29 mouse cellular contexts compared by ENCODE assay signal in the genomic region with DNA sequence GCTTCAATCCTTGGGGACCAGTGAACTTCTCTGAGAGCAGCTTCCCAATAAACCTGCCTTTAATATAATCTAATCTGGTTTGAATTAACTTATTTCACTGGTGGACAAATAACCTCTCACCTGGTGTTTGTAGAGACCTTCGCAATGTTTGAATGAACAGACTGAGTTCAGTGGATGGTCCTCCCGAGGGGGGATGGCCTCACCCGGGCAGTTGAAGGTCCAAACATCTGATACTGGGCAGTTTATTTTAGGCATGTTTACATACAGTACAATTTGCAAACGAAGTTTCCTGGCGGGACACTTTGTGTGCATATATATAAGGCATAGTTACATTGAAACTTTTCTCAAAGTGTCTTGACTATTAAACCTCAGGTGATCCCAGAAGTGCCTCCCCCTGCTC. TPM values are rescaled to one million over a fixed set of nuclear protein-coding genes. Genes with fewer than 3 reads are reported as not detected.
DNase-seq lines count a peak whose midpoint lies in the region; ATAC-seq and TF ChIP-seq lines count a peak whose summit lies in the region.
"Had no signal": no experiment of that assay in that cellular context is flagged by ENCODE, and none has a peak within 500 bp of the region (broad histone marks: within the 10 kb centered on the region; RNA-seq: fewer than 3 reads in every experiment).

No protein-coding gene starts in this region.

- TF ChIP-seq EP300 in liver, embryonic 14.5 days (IDR thresholded peaks at IDR 0.05; ENCODE audit: low read depth) = no peak
- no peak for TF ChIP-seq EP300 in liver, postnatal 0 days (IDR thresholded peaks at IDR 0.05; ENCODE audit: low read depth)

- no peak overlapping the region for H3K4me2 ChIP-seq in liver, embryonic 11.5 days
- H3K4me2 ChIP-seq in liver, embryonic 14.5 days (ENCODE audit: low read depth) = peak overlapping the region; percentile 19
- peak overlapping the region; percentile 59 for H3K4me2 ChIP-seq in liver, postnatal 0 days (ENCODE audit: low read depth, low read length)
- H3K4me2 ChIP-seq: embryonic facial prominence, embryonic 15.5 days; heart, embryonic 11.5 days; hindbrain, embryonic 13.5 days had no signal

- H3K9ac ChIP-seq in liver, embryonic 11.5 days (ENCODE audit: low read depth, low read length) = no peak overlapping the region
- no peak overlapping the region for H3K9ac ChIP-seq in liver, embryonic 14.5 days (replicated peaks)
- no peak overlapping the region for H3K9ac ChIP-seq in liver, postnatal 0 days (replicated peaks)
- H3K9ac ChIP-seq: embryonic facial prominence, embryonic 15.5 days; forebrain, postnatal 0 days had no signal

- H3K27me3 ChIP-seq in liver, embryonic 11.5 days (replicated peaks; ENCODE audit: control insufficient read depth, insufficient read depth, low read length) = no peaks in the 10 kb centered on the region; the same call in 1 of the 2 replicates
- H3K27me3 ChIP-seq in liver, embryonic 14.5 days (ENCODE audit: control insufficient read depth, insufficient read depth, low read length) = no peaks in the 10 kb centered on the region
- no peaks in the 10 kb centered on the region for H3K27me3 ChIP-seq in liver, postnatal 0 days (ENCODE audit: insufficient read depth, low read length)
- H3K27me3 ChIP-seq: CH12.LX; embryonic facial prominence, embryonic 15.5 days; Patski had no signal

- ATAC-seq in liver, embryonic 11.5 days (replicated peaks; ENCODE audit: low FRiP score) = no peak
- ATAC-seq in liver, embryonic 14.5 days (ENCODE audit: insufficient read depth) = 0 out of 2 replicates have a peak, but pooled peaks have one; percentile 47
- ATAC-seq in liver, postnatal 0 days = peak; percentile 55
- ATAC-seq: forebrain, embryonic 14.5 days; forebrain, postnatal 0 days; hindbrain, postnatal 0 days; Patski had no signal

- H3K4me1 ChIP-seq in liver, embryonic 11.5 days (replicated peaks; ENCODE audit: control insufficient read depth, insufficient read depth, low read length) = no peaks in the 10 kb centered on the region
- peaks cover 0 to 18% of the 10 kb centered on the region in 2 experiments; a peak in 2 of 4 replicates for H3K4me1 ChIP-seq in liver, embryonic 14.5 days (replicated peaks; ENCODE audit: control insufficient read depth in 2 of 2, insufficient read depth in 2 of 2, low read length in 1 of 2)
- H3K4me1 ChIP-seq in liver, postnatal 0 days (ENCODE audit: insufficient read depth) = peaks cover 13% of the 10 kb centered on the region

- 51% methylated on average over 5 of the region's 5 CpGs for WGBS in liver, embryonic 11.5 days
- WGBS in liver, embryonic 14.5 days (ENCODE audit: insufficient replicate concordance) = 36% methylated on average over 5 of the region's 5 CpGs
- 42% methylated on average over 5 of the region's 5 CpGs for WGBS in liver, postnatal 0 days (ENCODE audit: insufficient replicate concordance)

- no peaks in the 10 kb centered on the region for H3K36me3 ChIP-seq in liver, embryonic 11.5 days (ENCODE audit: control insufficient read depth, insufficient read depth, low read length)
- H3K36me3 ChIP-seq in liver, embryonic 14.5 days (replicated peaks; ENCODE audit: control insufficient read depth, insufficient read depth, low read depth) = no peaks in the 10 kb centered on the region
- H3K36me3 ChIP-seq in liver, postnatal 0 days (replicated peaks; ENCODE audit: insufficient read depth, low read length) = no peaks in the 10 kb centered on the region
- H3K36me3 ChIP-seq: embryonic facial prominence, embryonic 15.5 days; G1E; hindbrain, embryonic 10.5 days; hindbrain, embryonic 13.5 days had no signal

- H3K27ac ChIP-seq in liver, embryonic 11.5 days (ENCODE audit: low read depth, low read length) = no peak overlapping the region
- H3K27ac ChIP-seq in liver, embryonic 14.5 days = no peak overlapping the region
- peak overlapping the region; percentile 89 for H3K27ac ChIP-seq in liver, postnatal 0 days (ENCODE audit: low read depth)
- H3K27ac ChIP-seq: embryonic facial prominence, embryonic 15.5 days; gastrocnemius, adult 2 months; hindbrain, embryonic 10.5 days; hindbrain, embryonic 13.5 days; hindbrain, postnatal 0 days had no signal

- no peak for TF ChIP-seq CTCF in liver, embryonic 14.5 days (IDR thresholded peaks at IDR 0.05; ENCODE audit: low read depth)
- no peak for TF ChIP-seq CTCF in liver, postnatal 0 days (IDR thresholded peaks at IDR 0.05; ENCODE audit: low read depth)

- DNase-seq in liver = peak; percentile 25
- DNase-seq in liver, embryonic 11.5 days (ENCODE audit: low spot score) = no peak
- DNase-seq in liver, embryonic 14.5 days (ENCODE audit: low read depth in 3 of 3, low spot score in 3 of 3) = peak in 2 of 3 experiments; percentile 10 to 27
- DNase-seq in liver, postnatal 0 days = no peak
- DNase-seq in left cerebral cortex, postnatal 10 days (ENCODE audit: extremely low spot score in 1 of 2, low spot score in 2 of 2) = no peak
- DNase-seq in urinary bladder, postnatal 25 days (ENCODE audit: low spot score) = no peak
- no peak for DNase-seq in heart, postnatal 10 days
- DNase-seq: adrenal gland, postnatal 10 days; adrenal gland, postnatal 36 days; B cell, adult 2 months; cerebellum, adult 18-20 months; cerebellum, postnatal 10 days; cerebellum, postnatal 36 days; forebrain, postnatal 0 days; gastrocnemius, adult 2 months; gastrocnemius, postnatal 14 days; heart, adult 11 months; heart, postnatal 36 days had no signal

- intact Hi-C loops in left cerebral cortex, postnatal 10 days (cut with DNase I) = no loop called here
- intact Hi-C loops in heart, postnatal 10 days (cut with DNase I) = loop anchor here (5.0 kb wide), 3 partner anchors 33 to 132 kb away; a partner anchor contains a TSS

- H3K9me3 ChIP-seq in liver, embryonic 11.5 days (ENCODE audit: control insufficient read depth, low read length) = no peaks in the 10 kb centered on the region
- H3K9me3 ChIP-seq in liver, embryonic 14.5 days (ENCODE audit: control insufficient read depth, low read length) = no peaks in the 10 kb centered on the region
- no peaks in the 10 kb centered on the region for H3K9me3 ChIP-seq in liver, postnatal 0 days (ENCODE audit: low read length)
- H3K9me3 ChIP-seq: embryonic facial prominence, embryonic 15.5 days; G1E; hindbrain, embryonic 10.5 days; hindbrain, embryonic 13.5 days had no signal

- H3K4me3 ChIP-seq in liver, embryonic 11.5 days (ENCODE audit: low read depth, low read length) = no peak overlapping the region
- no peak overlapping the region for H3K4me3 ChIP-seq in liver, embryonic 14.5 days (ENCODE audit: insufficient read depth in 1 of 2, low read depth in 2 of 2, low read length in 2 of 2)
- no peak overlapping the region; the same call in 1 of the 2 replicates for H3K4me3 ChIP-seq in liver, postnatal 0 days (ENCODE audit: low read depth, low read length)
- H3K4me3 ChIP-seq: embryonic facial prominence, embryonic 15.5 days; gastrocnemius, adult 2 months; hindbrain, embryonic 10.5 days; hindbrain, embryonic 13.5 days had no signal

RNA-seq across cellular contexts. Expression of a gene that starts 26.8 kb away (rescaled TPM):
- polyA plus RNA-seq in liver, embryonic 11.5 days (2014; fragmentation: Nextera tagmentation; extraction: Ambion mirVana) = not detected in 2 replicates
- 0.02 TPM in 1 of 2 replicates, not detected in the other for polyA plus RNA-seq in liver, embryonic 14.5 days (2012; rRNA removed)
- 0.09 and 0.25 TPM in 2 replicates for polyA plus RNA-seq in liver, embryonic 14.5 days (2014; fragmentation: Nextera tagmentation; extraction: Ambion mirVana)
- 0.09 and 0.12 TPM in 2 replicates for polyA plus RNA-seq in liver, postnatal 0 days (2015; fragmentation: Nextera tagmentation; extraction: Ambion mirVana)
- 1 to 10 TPM; 1.3 to 1.5 TPM for total RNA-seq in left cerebral cortex, postnatal 10 days (2021)
- under 1 TPM; 0.45 to 0.89 TPM for total RNA-seq in heart, postnatal 10 days (2021)
- total RNA-seq: forebrain, postnatal 0 days had no signal
- polyA plus RNA-seq: embryonic facial prominence, embryonic 11.5 days; forebrain, embryonic 11.5 days; forebrain, embryonic 14.5 days; G1E; heart, embryonic 11.5 days; hindbrain, embryonic 10.5 days; hindbrain, embryonic 13.5 days; Patski had no signal

RNA-seq across cellular contexts. Expression of a gene that starts 33.1 kb away (rescaled TPM):
- polyA plus RNA-seq in liver, embryonic 11.5 days (2014; fragmentation: Nextera tagmentation; extraction: Ambion mirVana) = 23.8 and 28.3 TPM in 2 replicates
- polyA plus RNA-seq in liver, embryonic 14.5 days (2012; rRNA removed) = 19.0 and 22.9 TPM in 2 replicates
- 28.0 and 30.2 TPM in 2 replicates for polyA plus RNA-seq in liver, embryonic 14.5 days (2014; fragmentation: Nextera tagmentation; extraction: Ambion mirVana)
- polyA plus RNA-seq in liver, postnatal 0 days (2015; fragmentation: Nextera tagmentation; extraction: Ambion mirVana) = 89.8 and 93.3 TPM in 2 replicates
- total RNA-seq in left cerebral cortex, postnatal 10 days (2021) = 10 to 100 TPM; 50.7 to 51.7 TPM
- 10 to 100 TPM; 47.0 to 48.4 TPM for total RNA-seq in heart, postnatal 10 days (2021)

RNA-seq across cellular contexts. Expression of a gene that starts 59.3 kb away (rescaled TPM):
- polyA plus RNA-seq in liver, embryonic 11.5 days (2014; fragmentation: Nextera tagmentation; extraction: Ambion mirVana) = 60.1 and 69.7 TPM in 2 replicates
- polyA plus RNA-seq in liver, embryonic 14.5 days (2012; rRNA removed) = 7.4 and 8.2 TPM in 2 replicates
- 12.8 and 13.6 TPM in 2 replicates for polyA plus RNA-seq in liver, embryonic 14.5 days (2014; fragmentation: Nextera tagmentation; extraction: Ambion mirVana)
- polyA plus RNA-seq in liver, postnatal 0 days (2015; fragmentation: Nextera tagmentation; extraction: Ambion mirVana) = 8.7 and 10.0 TPM in 2 replicates
- total RNA-seq in left cerebral cortex, postnatal 10 days (2021) = 100 to 1,000 TPM; 428 to 446 TPM
- 10 to 100 TPM; 55.1 to 57.6 TPM for total RNA-seq in heart, postnatal 10 days (2021)

Comparison
In these comparisons a context has a peak if more than half of its experiments do, and no peak if none do; other contexts are left out.
1. DNase-seq: peak in liver (single experiment) and liver, embryonic 14.5 days (2 of 3); none in liver, embryonic 11.5 days (single experiment), liver, postnatal 0 days (single experiment), left cerebral cortex, postnatal 10 days (0 of 2), urinary bladder, postnatal 25 days (single experiment) and heart, postnatal 10 days (0 of 2).